Mouse (Mus musculus) left cerebral cortex, postnatal 25 days (tissue): Measurements from ENCODE around the gene Mrtfa. TPM values are rescaled to one million over a fixed set of nuclear protein-coding genes. Genes with fewer than 3 reads are reported as not detected.

Experiments
- DNase-seq, 2 experiments: peaks; one replicate each; pipeline ENCODE4 v3.0.0; 2022; ENCODE audit warnings: low spot score in 2 of 2, mixed read lengths in 1 of 2
- intact Hi-C: fragments of 180-260 bp; cut with DNase I; formaldehyde crosslinking; loops from one replicate; pipeline ENCODE4 v1.15.1; 2025
- total RNA-seq, 2 experiments: library from RNA; stranded (reverse); gene quantifications; 2 replicates each; pipeline ENCODE4 v1.2.3; 2021

Mrtfa gene
- total RNA-seq, 2 experiments from 2014 or later = 65.0 to 71.8 TPM

- intact Hi-C loops = no loop called here
These were observed 109.3 kb downstream of the Mrtfa start for GRCm38 (mm10) chr15:81081216-81081615.

GRCm38 (mm10) chr15:81080405-81080804 is 110.2 kb downstream of the Mrtfa start:
- intact Hi-C loops = no loop called here
- DNase-seq = no peak

More at GRCm38 (mm10) chr15:81081216-81081615, 109.3 kb downstream of the Mrtfa start:
- no peak for DNase-seq

GRCm38 (mm10) chr15:81079255-81079654 is 111.3 kb downstream of the Mrtfa start:
- intact Hi-C loops = no loop called here
- no peak for DNase-seq

- no peak for DNase-seq
- intact Hi-C loops = loop anchor here (2.0 kb wide), 1 partner anchor 121 kb away; no protein-coding TSS in a partner anchor
These were observed 113.0 kb downstream of the Mrtfa start for GRCm38 (mm10) chr15:81077551-81077950.

GRCm38 (mm10) chr15:81074543-81074942 is 116.0 kb downstream of the Mrtfa start:
- intact Hi-C loops = no loop called here
- DNase-seq = no peak

- intact Hi-C loops = no loop called here
- no peak for DNase-seq
These were observed 116.8 kb downstream of the Mrtfa start for GRCm38 (mm10) chr15:81073751-81074150.

- DNase-seq = no peak
- intact Hi-C loops = no loop called here
These were observed 117.8 kb downstream of the Mrtfa start for GRCm38 (mm10) chr15:81072748-81073147.

- intact Hi-C loops = no loop called here
These were observed 120.1 kb downstream of the Mrtfa start for GRCm38 (mm10) chr15:81070470-81070869.

GRCm38 (mm10) chr15:81068641-81069381 is 121.7 kb downstream of the Mrtfa start:
- intact Hi-C loops = loop anchor here (5.0 kb wide), 1 partner anchor 38 kb away; no protein-coding TSS in a partner anchor

More at GRCm38 (mm10) chr15:81070470-81070869, 120.1 kb downstream of the Mrtfa start:
- no peak for DNase-seq

GRCm38 (mm10) chr15:81067761-81068160 is 122.8 kb downstream of the Mrtfa start:
- no peak for DNase-seq
- intact Hi-C loops = loop anchor here (5.0 kb wide), 1 partner anchor 40 kb away; no protein-coding TSS in a partner anchor

More at GRCm38 (mm10) chr15:81068641-81069381, 121.7 kb downstream of the Mrtfa start:
- peak in 1 of 2 experiments; percentile 62 for DNase-seq

GRCm38 (mm10) chr15:81066976-81067375 is 123.6 kb downstream of the Mrtfa start:
- peak in 1 of 2 experiments; percentile 78 for DNase-seq
- intact Hi-C loops = loop anchor here (5.0 kb wide), 1 partner anchor 40 kb away; no protein-coding TSS in a partner anchor

GRCm38 (mm10) chr15:81064661-81065060 is 125.9 kb downstream of the Mrtfa start:
- DNase-seq = no peak
- intact Hi-C loops = loop anchor here (5.0 kb wide), 2 partner anchors 37 to 43 kb away; no protein-coding TSS in a partner anchor

GRCm38 (mm10) chr15:81064143-81064542 is 126.4 kb downstream of the Mrtfa start:
- intact Hi-C loops = loop anchor here (5.0 kb wide), 1 partner anchor 37 kb away; no protein-coding TSS in a partner anchor
- DNase-seq = peak in 1 of 2 experiments; percentile 58

GRCm38 (mm10) chr15:81062616-81063015 is 127.9 kb downstream of the Mrtfa start:
- intact Hi-C loops = loop anchor here (5.0 kb wide), 1 partner anchor 35 kb away; no protein-coding TSS in a partner anchor
- no peak for DNase-seq

- DNase-seq = no peak
- intact Hi-C loops = loop anchor here (5.0 kb wide), 1 partner anchor 35 kb away; no protein-coding TSS in a partner anchor
These were observed 128.4 kb downstream of the Mrtfa start for GRCm38 (mm10) chr15:81062175-81062588.

GRCm38 (mm10) chr15:81060975-81061374 is 129.6 kb downstream of the Mrtfa start:
- no peak for DNase-seq
- intact Hi-C loops = loop anchor here (5.0 kb wide), 1 partner anchor 34 kb away; no protein-coding TSS in a partner anchor

GRCm38 (mm10) chr15:81057736-81058135 is 132.8 kb downstream of the Mrtfa start:
- DNase-seq = no peak
- intact Hi-C loops = no loop called here

GRCm38 (mm10) chr15:81055488-81055887 is 135.1 kb downstream of the Mrtfa start:
- intact Hi-C loops = no loop called here
- no peak for DNase-seq

GRCm38 (mm10) chr15:81052491-81052890 is 138.1 kb downstream of the Mrtfa start:
- no peak for DNase-seq
- intact Hi-C loops = no loop called here

- intact Hi-C loops = no loop called here
- DNase-seq = no peak
These were observed 140.1 kb downstream of the Mrtfa start for GRCm38 (mm10) chr15:81050488-81050887.
